In the genomic region with DNA sequence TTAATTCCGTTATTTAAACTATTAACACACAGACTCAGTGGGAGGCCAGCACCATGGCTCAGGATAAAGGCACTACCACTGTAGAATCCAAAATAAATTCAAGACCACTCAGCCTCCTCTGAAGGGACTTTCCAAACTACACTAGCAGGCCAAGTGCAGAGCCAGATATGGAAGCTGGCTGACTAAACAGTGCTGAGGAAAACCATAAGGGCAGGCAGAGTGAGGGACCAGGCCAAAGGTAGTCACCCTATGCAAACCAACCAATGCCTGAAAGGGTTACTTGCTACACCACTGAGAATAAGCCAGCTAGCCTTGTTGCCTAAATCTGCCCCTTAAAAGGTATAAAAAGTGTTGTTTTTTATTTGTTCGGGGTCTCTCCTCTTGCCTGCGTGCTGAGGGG, we compare ENCODE assay signal across 27 mouse cellular contexts.
"Had no signal": no experiment of that assay in that cellular context is flagged by ENCODE, and none has a peak within 500 bp of the region (broad histone marks: within the 10 kb centered on the region; RNA-seq: fewer than 3 reads in every experiment).

No protein-coding gene starts in this region.

- ATAC-seq: hindbrain, embryonic 16.5 days; inflammation-experienced regulatory T-cells, adult 6 months; intestine, embryonic 15.5 days; intestine, postnatal 0 days; liver, postnatal 0 days had no signal

- H3K4me2 ChIP-seq: heart, embryonic 12.5 days; hindbrain, embryonic 12.5 days; hindbrain, embryonic 14.5 days; intestine, embryonic 15.5 days; liver, embryonic 11.5 days; liver, embryonic 13.5 days; liver, embryonic 15.5 days had no signal

- DNase-seq: gastrocnemius, adult 2 months; gastrocnemius, postnatal 10 days; gastrocnemius, postnatal 25 days; heart, adult 18-20 months; heart, postnatal 10 days; heart, postnatal 4 days; kidney, adult 18-20 months; kidney, adult 8-10 months; kidney, postnatal 10 days; kidney, postnatal 25 days; kidney, postnatal 4 days; liver; liver, embryonic 13.5 days; liver, postnatal 0 days had no signal

- H3K9ac ChIP-seq: heart, embryonic 12.5 days; hindbrain, embryonic 12.5 days; hindbrain, embryonic 14.5 days; intestine, embryonic 15.5 days; liver, embryonic 13.5 days; liver, embryonic 15.5 days; liver, postnatal 0 days had no signal

- H3K9me3 ChIP-seq: heart, embryonic 10.5 days; heart, embryonic 12.5 days; hindbrain, embryonic 12.5 days; intestine, embryonic 15.5 days; liver, embryonic 13.5 days; liver, embryonic 15.5 days had no signal

- H3K27me3 ChIP-seq: heart, embryonic 12.5 days; hindbrain, embryonic 12.5 days; intestine, embryonic 15.5 days; liver, embryonic 13.5 days; liver, embryonic 15.5 days had no signal

- H3K27ac ChIP-seq: gastrocnemius, adult 2 months; heart, embryonic 10.5 days; hindbrain, embryonic 10.5 days; hindbrain, embryonic 12.5 days; hindbrain, embryonic 14.5 days; intestine, embryonic 15.5 days; layer of hippocampus, adult 2 months; left cerebral cortex, adult 2 months; liver, embryonic 13.5 days; liver, embryonic 15.5 days had no signal

- H3K4me3 ChIP-seq: gastrocnemius, adult 2 months; heart, embryonic 10.5 days; heart, embryonic 12.5 days; hindbrain, embryonic 10.5 days; hindbrain, embryonic 12.5 days; intestine, embryonic 15.5 days; layer of hippocampus, adult 2 months; left cerebral cortex, adult 2 months; liver, embryonic 13.5 days; liver, embryonic 15.5 days had no signal

- H3K36me3 ChIP-seq: hindbrain, embryonic 12.5 days; intestine, embryonic 15.5 days had no signal
